ENCODE assay signal across 8 mouse cellular contexts in genomic region chr1:131525586-131526271, GRCm38 (mm10). TPM values are rescaled to one million over a fixed set of nuclear protein-coding genes. Genes with fewer than 3 reads are reported as not detected.
DNase-seq lines count a peak whose midpoint lies in the region; ATAC-seq and TF ChIP-seq lines count a peak whose summit lies in the region.

No protein-coding gene starts in this region.

- intact Hi-C loops in left cerebral cortex, postnatal 4 days (cut with DNase I), result loop anchor here (10.0 kb wide), 1 partner anchor 101 kb away; no protein-coding TSS in a partner anchor

- peak overlapping the region; percentile 77 for H3K4me2 ChIP-seq in hindbrain, postnatal 0 days (ENCODE audit: low read depth, low read length)
- peak overlapping the region; percentile 93 for H3K4me2 ChIP-seq in midbrain, embryonic 14.5 days (ENCODE audit: low read length)
- peak overlapping the region; percentile 98 for H3K4me2 ChIP-seq in stomach, postnatal 0 days (replicated peaks; ENCODE audit: low read depth)

- H3K9ac ChIP-seq in hindbrain, postnatal 0 days (replicated peaks; ENCODE audit: low read length), result peak overlapping the region; percentile 69
- peak overlapping the region; percentile 81 for H3K9ac ChIP-seq in midbrain, embryonic 14.5 days (replicated peaks; ENCODE audit: low read length)
- peak overlapping the region; percentile 78 for H3K9ac ChIP-seq in stomach, postnatal 0 days (ENCODE audit: low read length)

- no peak for ATAC-seq in frontal cortex, adult (ENCODE audit: low TSS enrichment)
- no peak for ATAC-seq in hindbrain, postnatal 0 days
- ATAC-seq in midbrain, embryonic 14.5 days (ENCODE audit: low FRiP score, low TSS enrichment), result no peak
- ATAC-seq in stomach, postnatal 0 days (ENCODE audit: low FRiP score, low TSS enrichment), result no peak

- H3K27ac ChIP-seq in hindbrain, postnatal 0 days, result peak overlapping the region; percentile 92
- H3K27ac ChIP-seq in midbrain, embryonic 14.5 days (replicated peaks; ENCODE audit: low read depth, low read length), result peak overlapping the region; percentile 88
- peak overlapping the region; percentile 94 for H3K27ac ChIP-seq in stomach, postnatal 0 days (replicated peaks)

- WGBS in hindbrain, postnatal 0 days, result under 1% methylated on average over 40 of the region's 41 CpGs
- under 1% methylated on average over 41 of the region's 41 CpGs for WGBS in midbrain, embryonic 14.5 days
- under 1% methylated on average over 41 of the region's 41 CpGs for WGBS in stomach, postnatal 0 days

- H3K9me3 ChIP-seq in hindbrain, postnatal 0 days (ENCODE audit: low read length), result no peaks in the 10 kb centered on the region
- H3K9me3 ChIP-seq in midbrain, embryonic 14.5 days (ENCODE audit: control insufficient read depth, low read length), result no peaks in the 10 kb centered on the region
- H3K9me3 ChIP-seq in stomach, postnatal 0 days (ENCODE audit: control insufficient read depth, low read length), result no peaks in the 10 kb centered on the region

- DNase-seq in frontal cortex, postnatal 10 days (ENCODE audit: low spot score in 2 of 2), result peak; percentile 37 to 53
- peak; percentile 61 for DNase-seq in cerebellum, adult 8-10 months
- DNase-seq in frontal cortex, postnatal 36 days (ENCODE audit: low spot score in 2 of 2), result peak; percentile 48 to 62
- peak; percentile 70 for DNase-seq in hindbrain, postnatal 0 days (ENCODE audit: low spot score)
- peak; percentile 60 for DNase-seq in left cerebral cortex, postnatal 4 days
- peak; percentile 66 for DNase-seq in midbrain, embryonic 14.5 days
- DNase-seq in stomach, postnatal 0 days (ENCODE audit: low spot score), result peak; percentile 46

- peak overlapping the region; percentile 69 for H3K4me3 ChIP-seq in hindbrain, postnatal 0 days (ENCODE audit: low read length)
- peak overlapping the region; percentile 77 for H3K4me3 ChIP-seq in midbrain, embryonic 14.5 days (replicated peaks; ENCODE audit: low read depth, low read length)
- H3K4me3 ChIP-seq in stomach, postnatal 0 days (ENCODE audit: low read depth, low read length), result peak overlapping the region; percentile 78

- TF ChIP-seq CTCF in hindbrain, postnatal 0 days (IDR thresholded peaks at IDR 0.05; ENCODE audit: low read depth), result no peak
- TF ChIP-seq CTCF in stomach, postnatal 0 days (IDR thresholded peaks at IDR 0.05; ENCODE audit: low read depth), result no peak

- TF ChIP-seq EP300 in stomach, postnatal 0 days (optimal IDR thresholded peaks at IDR 0.05), result no peak

- no peaks in the 10 kb centered on the region for H3K36me3 ChIP-seq in hindbrain, postnatal 0 days (ENCODE audit: insufficient read depth, low read length)
- H3K36me3 ChIP-seq in midbrain, embryonic 14.5 days (ENCODE audit: control insufficient read depth, insufficient read depth, low read length), result no peaks in the 10 kb centered on the region
- H3K36me3 ChIP-seq in stomach, postnatal 0 days (ENCODE audit: control insufficient read depth, insufficient read depth, low read length), result no peaks in the 10 kb centered on the region

- no peaks in the 10 kb centered on the region for H3K27me3 ChIP-seq in hindbrain, postnatal 0 days (ENCODE audit: insufficient read depth, low read length)
- H3K27me3 ChIP-seq in midbrain, embryonic 14.5 days (ENCODE audit: control insufficient read depth, insufficient read depth, low read length), result no peaks in the 10 kb centered on the region
- H3K27me3 ChIP-seq in stomach, postnatal 0 days (ENCODE audit: control insufficient read depth, insufficient read depth, low read length), result no peaks in the 10 kb centered on the region

- peaks cover 21% of the 10 kb centered on the region for H3K4me1 ChIP-seq in hindbrain, postnatal 0 days (ENCODE audit: insufficient read depth, low read length)
- H3K4me1 ChIP-seq in midbrain, embryonic 14.5 days (ENCODE audit: control insufficient read depth, insufficient read depth, low read length), result peaks cover 52% of the 10 kb centered on the region
- H3K4me1 ChIP-seq in stomach, postnatal 0 days (replicated peaks; ENCODE audit: control insufficient read depth, insufficient read depth), result peaks cover 4% of the 10 kb centered on the region; the same call in 1 of the 2 replicates

RNA-seq across cellular contexts. Expression of gene Srgap2, which starts 1.4 kb away (rescaled TPM):
- total RNA-seq in hindbrain, postnatal 0 days (2014; rRNA removed), result 62.8 and 69.3 TPM in 2 replicates
- polyA plus RNA-seq in hindbrain, postnatal 0 days (2015; fragmentation: Nextera tagmentation; extraction: Ambion mirVana), result 23.3 and 24.5 TPM in 2 replicates
- 100 to 1,000 TPM; 175 to 199 TPM for total RNA-seq in left cerebral cortex, postnatal 4 days (2021)
- 28.6 and 30.8 TPM in 2 replicates for polyA plus RNA-seq in midbrain, embryonic 14.5 days (2014; fragmentation: Nextera tagmentation; extraction: Ambion mirVana)
- 7.7 and 9.1 TPM in 2 replicates for polyA plus RNA-seq in stomach, postnatal 0 days (2015; fragmentation: Nextera tagmentation; extraction: Ambion mirVana)

RNA-seq across cellular contexts. Expression of gene Fam72a, which starts 2.0 kb away (rescaled TPM):
- total RNA-seq in hindbrain, postnatal 0 days (2014; rRNA removed), result 0.11 TPM in 1 of 2 replicates, not detected in the other
- polyA plus RNA-seq in hindbrain, postnatal 0 days (2015; fragmentation: Nextera tagmentation; extraction: Ambion mirVana), result 0.98 and 1.4 TPM in 2 replicates
- total RNA-seq in left cerebral cortex, postnatal 4 days (2021), result 1 to 10 TPM; 1.2 TPM
- 1.4 and 1.8 TPM in 2 replicates for polyA plus RNA-seq in midbrain, embryonic 14.5 days (2014; fragmentation: Nextera tagmentation; extraction: Ambion mirVana)
- 1.3 and 1.5 TPM in 2 replicates for polyA plus RNA-seq in stomach, postnatal 0 days (2015; fragmentation: Nextera tagmentation; extraction: Ambion mirVana)
